Mouse (Mus musculus): ENCODE measurements around the gene Bloc1s2.

Bloc1s2 gene

DNA sequence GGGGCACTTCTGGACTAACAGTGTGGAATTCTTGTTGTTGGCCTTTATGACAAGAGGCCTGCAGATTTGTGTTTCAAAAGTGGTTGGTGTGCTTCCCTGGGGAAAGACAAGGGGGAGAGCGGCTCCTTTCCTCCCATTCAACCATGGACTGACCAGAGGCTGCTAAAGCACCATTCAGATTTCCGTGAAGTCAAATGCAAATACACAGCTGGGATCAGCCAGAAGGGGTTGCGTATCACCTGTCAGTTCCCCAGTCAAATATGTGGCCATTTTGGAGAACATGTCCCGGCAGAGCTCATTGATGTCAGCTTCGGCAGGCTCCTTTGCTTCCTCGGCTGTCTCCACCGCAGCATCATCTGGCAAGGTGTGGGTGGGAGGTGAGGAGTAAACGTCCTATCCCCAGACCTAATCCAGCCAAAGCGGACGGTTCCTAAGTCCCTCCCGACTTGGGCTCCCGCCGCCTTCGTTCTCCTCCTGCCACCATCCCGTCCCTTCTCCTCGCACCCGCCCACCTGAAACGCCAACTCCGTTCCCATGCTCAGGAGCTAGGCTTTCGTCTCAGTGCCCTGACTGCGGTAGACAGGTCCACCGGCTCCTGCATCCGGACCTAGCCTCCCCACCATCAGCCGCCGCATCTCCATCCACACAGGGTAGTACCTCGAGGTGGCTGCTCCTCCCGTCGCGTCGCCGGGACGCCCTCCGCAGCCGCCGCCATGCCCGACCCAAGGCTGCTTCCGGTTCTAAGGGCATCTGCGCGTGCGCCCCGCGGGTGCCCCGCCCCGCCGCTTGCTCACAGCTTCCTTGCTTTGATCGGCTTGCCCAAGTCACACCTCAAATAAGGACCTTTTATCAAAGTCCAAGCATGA, at the start of gene Bloc1s2:
Bloc1s2 (minus strand) TSS at position 745 of the 866 bp plus-strand sequence.
- DNase-seq: peak; percentile 92

GRCm38 (mm10) chr19:44195138-44195537, 48.9 kb upstream of the Bloc1s2 start:
- DNase-seq: peak; percentile 66

DNA sequence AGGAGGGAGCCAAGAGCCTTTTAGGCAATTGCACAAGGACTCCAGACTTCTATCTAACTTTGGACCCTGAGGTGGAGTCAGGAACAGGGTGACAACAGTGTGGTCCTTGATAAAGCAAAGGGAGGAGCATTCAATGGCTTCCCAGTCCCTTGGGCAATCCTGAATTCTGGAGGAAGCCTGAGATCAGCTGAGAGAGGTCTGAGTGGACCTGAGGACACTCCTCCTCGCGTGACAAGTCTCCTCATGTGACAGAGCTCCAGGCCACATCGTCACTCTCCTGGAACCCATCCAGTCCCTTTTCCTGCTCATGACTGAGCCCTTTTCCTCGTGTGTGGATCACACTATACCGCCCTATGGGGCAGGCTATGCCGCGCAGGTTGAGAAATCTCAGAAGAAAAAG, 47.7 kb upstream of the Bloc1s2 start:
- no peak for DNase-seq

DNA sequence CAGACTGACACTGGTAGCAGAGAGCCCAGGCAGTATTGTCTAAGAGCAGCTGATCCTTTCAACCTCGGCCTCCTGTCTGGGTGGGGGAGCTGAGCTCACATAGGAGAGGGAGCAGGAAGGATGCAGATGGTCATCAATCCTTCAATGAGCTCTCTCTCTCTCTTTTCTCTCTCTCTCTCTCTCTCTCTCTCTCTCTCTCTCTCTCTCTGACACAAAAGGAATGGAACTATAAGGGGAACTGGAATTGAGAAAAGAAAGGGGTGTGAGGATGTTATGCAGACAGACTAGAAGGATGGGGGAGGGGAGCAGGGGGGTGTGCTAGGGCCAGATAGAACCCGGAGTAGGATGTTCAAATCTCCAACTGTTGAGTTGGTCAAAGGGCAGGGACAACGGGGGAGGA, 46.1 kb upstream of the Bloc1s2 start, which contains the start of gene Pkd2l1:
Pkd2l1 (minus strand) TSS at position 101 of the 400 bp plus-strand sequence.
- DNase-seq: no peak

DNA sequence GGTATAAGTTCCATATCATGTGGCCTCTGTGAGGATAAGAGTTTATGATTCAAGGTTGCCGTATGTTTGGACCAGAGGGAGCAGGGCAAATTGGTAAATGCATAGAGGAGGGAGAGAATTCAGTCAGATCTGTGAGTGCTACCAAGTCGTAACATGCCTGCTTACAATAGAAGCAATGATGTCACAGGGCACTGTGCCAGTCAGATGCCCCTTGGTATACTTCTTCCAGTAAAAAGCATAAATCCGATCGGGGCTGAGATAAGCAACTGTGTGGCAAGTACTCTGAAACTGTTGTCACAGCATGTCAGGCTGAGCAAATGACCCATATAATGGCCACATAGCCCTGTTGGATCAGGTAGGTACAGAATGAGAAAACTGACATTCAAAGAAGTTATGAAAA, 42.8 kb upstream of the Bloc1s2 start:
- no peak for DNase-seq

DNA sequence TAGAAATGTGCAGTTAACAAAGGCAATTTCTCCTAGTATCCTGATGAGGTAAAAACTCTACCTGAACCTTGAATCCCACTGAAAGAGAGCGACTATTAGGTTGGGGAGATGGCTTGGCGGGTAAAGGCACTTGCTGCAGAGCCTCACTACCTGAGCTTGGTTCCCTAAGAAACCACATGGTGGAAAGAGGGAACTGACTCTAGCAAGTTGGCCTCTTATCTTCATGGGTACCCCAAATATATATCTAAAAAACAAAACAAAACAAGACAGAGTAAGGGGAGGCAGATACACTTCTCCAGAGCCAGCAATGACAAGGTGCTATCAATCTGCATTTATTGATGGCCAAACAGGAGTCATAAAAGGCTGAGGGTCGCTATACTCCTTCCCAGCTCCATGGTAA, 37.7 kb upstream of the Bloc1s2 start:
- no peak for DNase-seq

GRCm38 (mm10) chr19:44180502-44180901, 34.3 kb upstream of the Bloc1s2 start:
- DNase-seq: no peak

- no peak for DNase-seq
Observed at GRCm38 (mm10) chr19:44176741-44177140, 30.5 kb upstream of the Bloc1s2 start.

- DNase-seq: no peak
Observed at GRCm38 (mm10) chr19:44174835-44175234, 28.6 kb upstream of the Bloc1s2 start.

GRCm38 (mm10) chr19:44161515-44161914, 15.3 kb upstream of the Bloc1s2 start:
- no peak for DNase-seq

DNA sequence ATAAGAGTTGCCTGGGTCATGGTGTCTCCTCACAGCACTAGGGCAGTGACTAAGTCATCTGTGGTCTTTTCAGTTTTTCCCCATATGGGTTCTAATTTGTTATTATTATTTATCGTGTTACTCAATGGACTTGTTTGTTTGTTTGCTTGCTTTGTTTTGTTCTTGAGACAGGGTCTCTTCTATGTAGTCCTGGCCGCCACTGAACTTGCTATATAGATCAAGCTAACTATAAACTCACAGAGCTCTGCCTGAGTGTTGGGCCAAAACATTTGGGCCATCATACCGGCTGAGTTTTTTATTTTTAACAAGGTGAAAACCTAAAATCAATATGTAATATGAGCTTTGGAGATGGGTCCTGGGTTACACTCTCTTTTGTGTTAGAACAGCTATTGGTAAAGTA, 13.1 kb upstream of the Bloc1s2 start:
- DNase-seq: no peak

GRCm38 (mm10) chr19:44157005-44157404, 10.8 kb upstream of the Bloc1s2 start:
- DNase-seq: no peak

- DNase-seq: no peak
Observed at GRCm38 (mm10) chr19:44153781-44154180, 7.5 kb upstream of the Bloc1s2 start.

DNA sequence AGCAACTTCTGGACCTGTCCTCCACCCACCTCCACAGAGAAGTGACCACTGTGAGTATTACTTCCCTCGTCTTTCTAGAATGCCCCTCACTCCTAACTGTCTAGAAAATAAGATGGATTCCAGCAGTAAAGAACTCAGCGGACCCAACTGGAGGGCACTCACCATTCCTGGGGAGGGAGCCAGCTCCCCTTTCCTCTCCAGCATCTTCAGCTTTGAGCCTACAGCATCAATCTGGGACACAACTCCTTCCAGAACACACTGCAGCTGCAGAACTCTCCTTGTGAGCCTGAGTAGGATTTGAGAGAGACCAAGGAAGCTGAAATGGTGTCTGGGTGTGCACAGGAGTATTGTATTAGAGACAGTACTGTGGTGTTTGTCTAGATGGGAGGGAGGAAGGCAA, 2.7 kb upstream of the Bloc1s2 start:
- DNase-seq: no peak

GRCm38 (mm10) chr19:44148345-44148744, 2.1 kb upstream of the Bloc1s2 start:
- DNase-seq: no peak

DNA sequence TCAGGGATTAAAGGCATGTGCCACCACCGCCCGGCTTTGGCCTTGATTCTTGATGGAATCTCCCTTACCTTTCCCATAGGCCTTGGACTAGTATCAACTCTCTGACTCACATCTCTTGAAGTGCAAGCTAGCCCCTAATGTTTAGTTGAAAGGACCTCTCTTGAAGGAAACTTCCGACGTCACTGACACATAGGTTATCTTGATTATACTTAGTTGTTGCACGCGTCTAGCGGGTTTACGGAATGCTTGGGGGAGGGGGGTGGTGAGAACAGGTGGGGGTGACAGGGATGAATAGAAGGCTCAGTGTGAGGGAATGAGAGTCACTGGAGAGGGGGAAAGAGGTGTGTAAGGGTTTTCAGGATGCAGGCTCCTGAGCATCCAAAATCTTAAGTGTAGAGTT, 705 bp upstream of the Bloc1s2 start:
- DNase-seq: no peak

- no peak for DNase-seq
Observed at GRCm38 (mm10) chr19:44146568-44146879, 278 bp upstream of the Bloc1s2 start.

- DNase-seq: no peak
Observed at GRCm38 (mm10) chr19:44144366-44144765, 1.9 kb downstream of the Bloc1s2 start.

DNA sequence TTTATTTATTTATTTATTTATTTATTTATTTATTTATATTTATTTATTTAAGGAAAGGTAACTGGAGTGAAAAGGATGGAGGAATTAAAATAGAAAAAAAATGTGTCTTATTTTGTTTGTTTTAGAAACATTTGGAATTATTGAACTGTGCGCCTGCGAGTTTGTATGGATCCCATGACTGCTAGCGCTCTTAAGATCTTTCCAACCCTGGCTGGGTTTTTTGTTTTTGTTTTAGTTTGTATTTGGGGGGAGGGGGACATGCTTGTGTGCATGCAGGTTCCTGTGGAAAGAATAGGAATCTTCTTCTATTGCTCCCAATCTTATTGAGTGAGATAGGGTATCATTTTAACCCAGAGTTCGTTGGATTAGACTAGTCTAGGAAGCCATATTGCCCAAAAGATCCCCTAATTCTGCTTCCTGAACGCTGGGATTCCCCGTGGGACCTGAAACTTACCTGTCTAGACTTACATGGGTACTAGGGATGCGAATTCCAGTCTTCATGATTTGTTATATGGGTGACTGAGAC, 10.2 kb downstream of the Bloc1s2 start:
- no peak for DNase-seq

DNA sequence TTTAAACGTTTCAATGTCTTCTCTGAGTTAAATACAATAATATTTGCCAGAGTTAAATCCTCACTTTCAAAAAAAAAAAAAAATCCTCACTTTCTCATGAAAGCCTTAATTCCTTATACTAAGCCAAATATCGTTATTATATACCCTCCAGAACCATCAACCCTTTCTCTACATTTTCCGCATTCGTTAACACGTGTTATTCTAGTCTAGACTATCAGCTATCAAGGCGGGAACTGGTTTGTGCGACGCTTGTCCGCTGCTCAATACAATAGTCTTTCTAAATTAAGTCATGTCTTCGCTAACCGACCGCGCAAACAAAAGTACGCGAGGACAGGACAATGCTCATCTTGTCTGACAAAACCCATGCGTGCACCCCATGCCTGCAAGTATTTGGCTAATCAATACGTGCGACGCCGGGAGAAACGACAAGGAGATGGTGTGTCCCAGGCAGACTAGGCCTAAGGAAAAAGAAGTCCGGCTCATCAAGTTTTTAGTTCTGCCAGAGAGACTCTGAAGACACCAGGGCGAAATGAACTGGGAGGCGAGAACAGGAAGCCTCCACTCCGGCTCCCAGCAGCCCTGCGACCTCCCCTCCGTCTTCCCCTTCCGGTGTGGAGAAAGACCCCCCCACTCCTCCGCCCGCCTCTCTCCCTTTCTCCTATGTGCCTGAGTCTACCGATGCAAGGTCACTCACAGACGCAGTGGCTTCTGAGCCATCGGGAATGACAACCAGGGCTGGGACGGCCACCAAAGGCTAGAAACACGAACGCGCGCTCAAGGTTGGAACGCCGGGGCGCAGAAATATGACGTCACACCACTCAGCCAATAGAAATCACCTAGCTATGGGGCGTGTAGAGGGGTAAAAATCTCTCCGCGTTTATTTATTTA, 10.9 kb downstream of the Bloc1s2 start, which contains the start of gene Cwf19l1:
Cwf19l1 (minus strand) TSS at position 805 of the 888 bp plus-strand sequence.
- DNase-seq: peak; percentile 90

DNA sequence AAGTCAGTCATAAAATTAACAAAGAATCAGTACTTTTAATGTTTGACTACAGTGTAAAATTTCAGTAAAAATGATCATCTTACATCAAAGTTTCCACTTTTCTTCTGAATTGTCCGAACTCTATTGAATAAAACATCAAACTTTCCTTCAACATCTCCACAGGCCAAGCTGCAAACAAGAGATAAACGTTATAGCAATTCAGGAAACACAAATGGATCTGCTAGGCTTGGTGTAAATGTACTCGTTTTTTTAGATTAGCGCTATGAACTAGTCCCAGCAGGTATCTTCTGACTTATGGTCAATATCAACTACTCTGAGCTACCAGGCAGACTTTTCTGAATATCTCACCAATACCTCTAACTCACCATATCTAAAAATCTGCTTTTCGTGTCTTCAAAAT, 13.3 kb downstream of the Bloc1s2 start:
- no peak for DNase-seq

DNA sequence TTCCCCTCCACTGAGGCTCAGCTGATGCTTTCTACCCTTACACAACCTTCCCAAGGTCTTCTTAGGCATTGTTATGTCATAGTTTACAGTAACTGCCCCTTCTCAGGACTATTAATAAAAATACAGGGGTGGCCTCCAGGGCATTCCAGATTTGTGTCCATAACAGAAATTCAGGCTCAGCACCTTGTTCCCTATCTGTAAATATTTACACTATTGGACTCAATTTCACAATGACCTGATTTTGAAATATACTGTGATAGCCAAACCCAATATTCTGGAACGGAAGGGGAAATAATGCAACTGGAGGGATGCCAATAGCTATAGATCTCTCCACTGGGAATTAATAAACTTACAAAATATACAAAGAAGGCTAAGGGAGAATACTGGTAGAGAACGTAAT, 17.7 kb downstream of the Bloc1s2 start:
- DNase-seq: no peak

GRCm38 (mm10) chr19:44127729-44128497, 18.3 kb downstream of the Bloc1s2 start:
- DNase-seq: no peak
